Mouse (Mus musculus): Measurements from ENCODE around the gene Crybb1.

DNA sequence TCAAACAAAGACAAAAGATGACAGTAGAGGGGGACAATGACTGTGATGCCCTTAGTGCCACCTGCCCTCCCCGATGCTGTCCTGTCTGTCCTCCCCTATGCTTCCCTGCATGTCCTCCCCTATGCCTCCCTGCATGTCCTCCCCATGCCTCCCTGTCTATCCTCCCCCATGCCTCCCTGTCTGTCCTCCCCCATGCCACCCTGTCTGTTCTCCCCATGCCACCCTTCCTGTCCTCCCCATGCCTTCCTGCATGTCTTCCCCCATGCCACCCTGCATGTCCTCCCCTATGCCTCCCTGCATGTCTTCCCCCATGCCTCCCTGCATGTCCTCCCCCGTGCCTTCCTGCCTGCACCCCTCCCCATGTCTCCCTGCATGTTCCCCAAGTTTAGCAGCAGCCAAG, 44.5 kb downstream of the Crybb1 start:
- TF ChIP-seq CTCF (IDR thresholded peaks at IDR 0.05; ENCODE audit: borderline replicate concordance, control insufficient read depth, extremely low read depth, insufficient read depth, low read length, poor library complexity): no peak
- TF ChIP-seq POLR2A (IDR thresholded peaks at IDR 0.05; ENCODE audit: control insufficient read depth, extremely low read depth, insufficient read depth, low read length, poor library complexity): no peak
